Mouse (Mus musculus): ENCODE results near the gene Nelfa.
A peak's percentile ranks its signal among the peaks of the same experiment; 100 is the strongest.
"Not testable (repeated sequence)": the region's sequence is repeated elsewhere in the genome, so short reads cannot be mapped to it uniquely, and the experiment has no call there.

The Nelfa gene

DNA sequence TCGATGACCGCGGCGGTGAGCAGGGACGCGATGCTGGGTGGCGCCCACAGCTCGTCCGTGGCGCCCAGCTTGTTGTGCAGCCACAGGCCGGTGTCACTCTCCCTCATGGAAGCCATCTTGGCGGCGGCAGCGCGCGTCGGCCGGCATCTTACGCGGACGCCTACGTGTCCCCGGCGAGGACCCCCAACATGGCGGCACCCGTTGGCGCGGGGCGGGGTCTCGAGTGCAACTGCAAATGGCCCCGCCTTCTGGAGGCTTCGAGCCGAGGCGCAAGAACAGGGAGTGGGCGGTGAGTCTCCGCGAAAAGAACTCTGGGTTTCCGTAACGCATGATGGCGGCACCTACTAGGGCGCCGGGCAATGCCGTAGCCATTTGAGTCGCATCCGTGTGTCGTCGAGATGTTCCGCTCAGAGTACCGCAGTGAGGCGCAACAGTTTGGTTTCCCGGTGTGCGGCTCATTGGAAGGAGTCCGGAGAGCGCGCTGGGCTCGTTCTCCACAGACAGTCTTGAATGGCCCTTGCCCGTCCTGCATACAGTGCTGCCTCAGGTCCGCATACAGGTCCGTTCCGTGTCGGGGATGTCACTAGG, at the start of gene Nelfa:
TSS of gene Nelfa (minus strand) at position 294 of the 588 bp plus-strand sequence.
- peak; percentile 99 for DNase-seq

DNA sequence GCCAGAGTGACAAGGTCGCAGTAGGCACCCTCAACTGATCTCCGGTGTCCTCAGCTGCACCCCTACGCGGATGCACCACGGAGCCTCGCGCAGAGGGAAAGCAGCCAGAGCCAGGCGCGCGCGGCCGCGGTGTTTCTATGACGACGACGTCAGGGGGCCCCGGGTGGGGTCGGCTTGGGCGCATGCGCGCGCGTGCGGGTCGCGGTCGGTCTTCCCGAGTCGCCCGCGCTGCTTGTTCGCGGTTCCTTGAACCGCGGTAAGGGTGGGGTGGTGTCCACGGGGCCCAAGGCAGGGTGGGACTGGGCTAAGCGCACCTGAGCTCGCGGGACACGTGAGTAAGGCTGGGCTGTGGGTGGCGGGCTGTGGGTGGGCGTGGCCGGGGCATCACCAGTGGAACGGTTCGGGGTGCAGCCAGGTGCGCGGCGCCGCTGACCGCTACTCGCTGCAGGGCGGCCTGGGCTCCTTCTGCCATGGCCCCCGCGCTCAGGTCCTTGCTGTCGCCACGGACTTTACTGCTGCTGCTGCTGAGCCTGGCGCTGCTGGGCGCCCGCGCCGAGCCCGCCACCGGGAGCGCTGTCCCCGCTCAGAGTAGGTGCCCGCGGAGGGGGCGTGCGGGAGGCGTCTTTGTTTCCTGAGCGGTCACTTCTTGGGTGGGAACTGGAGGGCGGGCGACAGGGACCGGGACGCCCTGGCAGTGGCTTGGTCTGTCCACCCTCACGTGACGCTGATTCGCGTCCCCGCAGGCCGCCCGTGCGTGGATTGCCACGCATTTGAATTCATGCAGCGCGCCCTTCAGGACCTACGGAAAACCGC, 47.3 kb upstream of the Nelfa start, which contains the start of gene Gm1673:
TSS of gene Gm1673 (plus strand) at position 125 of the 813 bp plus-strand sequence.
- peak; percentile 89 for DNase-seq

DNA sequence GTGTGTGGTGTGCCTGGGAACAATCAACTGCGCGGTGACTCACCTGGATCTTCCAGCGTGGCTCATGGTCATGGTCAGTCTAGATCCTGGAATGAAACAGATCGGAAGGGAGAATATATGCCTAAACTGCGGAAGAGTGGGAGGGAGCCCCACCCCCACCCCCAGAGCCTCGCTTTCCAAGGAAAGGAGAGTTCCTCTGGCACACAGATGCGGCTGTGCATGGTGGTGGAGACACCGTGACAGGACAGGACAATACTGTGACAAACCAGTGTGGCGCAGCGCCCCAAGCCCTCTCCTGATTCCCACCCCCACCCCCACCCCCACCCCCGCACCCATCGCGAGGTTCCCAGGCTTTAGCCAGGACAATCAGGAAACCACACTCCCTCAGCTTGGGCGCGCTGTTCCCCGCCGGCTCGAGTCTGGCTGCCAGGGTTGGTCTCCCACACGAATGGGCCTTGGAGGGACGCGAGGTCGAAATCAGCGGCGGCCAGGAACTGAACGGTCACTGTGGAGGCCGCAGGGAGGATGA, 46.6 kb upstream of the Nelfa start:
- DNase-seq = no peak

DNA sequence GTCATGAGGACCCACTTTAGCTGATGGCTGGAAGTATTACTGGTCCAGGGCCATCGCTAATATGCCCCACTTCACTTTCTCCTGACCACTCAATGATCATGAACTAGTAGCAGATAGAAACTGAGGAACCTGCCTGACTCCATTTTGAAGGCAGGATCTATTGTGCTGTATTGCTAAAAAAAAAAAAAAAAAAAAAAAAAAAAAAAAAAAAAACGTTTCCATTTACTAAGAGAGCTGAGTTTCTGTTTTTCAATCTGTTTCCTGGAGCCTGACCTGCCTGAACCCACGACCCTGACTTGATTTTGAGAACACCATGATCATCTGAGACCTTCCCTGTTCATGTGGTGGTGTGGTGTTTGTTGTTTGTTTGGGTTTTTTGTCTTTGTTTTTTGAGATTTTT, 40.1 kb upstream of the Nelfa start:
- no peak for DNase-seq

DNA sequence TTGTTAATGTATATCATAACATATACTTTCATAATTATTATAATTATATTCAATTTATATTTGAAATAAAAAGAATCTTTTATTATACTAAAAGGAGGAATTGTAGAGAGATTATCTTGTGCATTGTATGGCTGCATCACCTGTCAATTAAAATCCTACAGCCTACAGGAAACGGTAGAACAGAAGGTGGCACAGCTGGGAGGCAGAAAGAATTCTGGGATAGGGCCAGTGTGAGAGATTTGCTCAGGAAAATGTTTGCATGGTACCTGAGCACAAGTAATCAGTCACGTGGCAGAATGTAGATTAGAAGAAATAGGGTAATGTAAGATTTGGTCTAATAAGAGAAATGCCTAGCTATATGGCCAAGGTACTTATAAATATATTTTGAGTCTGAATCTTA, 38.5 kb upstream of the Nelfa start:
- DNase-seq = no peak

DNA sequence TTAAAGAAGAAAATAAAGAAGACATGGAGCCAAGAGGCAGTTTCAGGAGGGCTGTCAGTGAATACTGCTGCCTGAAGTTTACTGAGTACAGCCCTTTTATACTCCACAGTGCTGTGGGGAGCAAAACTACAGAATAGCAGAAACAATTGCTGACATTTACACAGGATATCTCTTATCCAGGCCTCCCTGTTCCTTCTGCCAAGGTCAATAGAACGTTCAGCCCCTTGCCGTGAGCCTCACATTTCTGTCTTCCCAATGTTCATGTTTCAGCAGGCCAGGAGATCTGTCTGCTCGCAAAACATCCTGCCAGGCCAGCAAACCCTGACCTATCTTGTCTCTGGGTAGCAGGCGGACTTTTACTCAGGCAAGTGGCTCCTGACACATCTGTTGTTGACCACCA, 23.2 kb upstream of the Nelfa start:
- DNase-seq = no peak

DNA sequence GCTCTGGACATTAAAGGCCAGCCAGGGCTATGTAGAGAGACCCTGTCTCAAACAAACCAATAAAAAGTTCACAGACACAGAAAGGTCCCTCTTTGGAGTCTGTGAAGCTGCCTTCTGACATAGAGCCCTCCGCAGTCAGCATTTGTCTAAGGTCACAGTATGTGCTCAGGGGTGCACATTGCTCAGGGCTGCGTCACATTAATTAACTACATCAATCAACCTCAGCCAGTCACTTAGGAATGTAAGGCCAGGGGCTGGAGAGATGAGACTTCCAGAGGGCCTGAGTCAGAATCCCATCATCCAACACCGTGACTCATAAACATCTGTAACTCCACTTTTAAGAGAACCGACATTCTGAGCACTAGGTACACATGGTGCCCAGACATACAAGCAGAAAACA, 19.7 kb upstream of the Nelfa start:
- no peak for DNase-seq

DNA sequence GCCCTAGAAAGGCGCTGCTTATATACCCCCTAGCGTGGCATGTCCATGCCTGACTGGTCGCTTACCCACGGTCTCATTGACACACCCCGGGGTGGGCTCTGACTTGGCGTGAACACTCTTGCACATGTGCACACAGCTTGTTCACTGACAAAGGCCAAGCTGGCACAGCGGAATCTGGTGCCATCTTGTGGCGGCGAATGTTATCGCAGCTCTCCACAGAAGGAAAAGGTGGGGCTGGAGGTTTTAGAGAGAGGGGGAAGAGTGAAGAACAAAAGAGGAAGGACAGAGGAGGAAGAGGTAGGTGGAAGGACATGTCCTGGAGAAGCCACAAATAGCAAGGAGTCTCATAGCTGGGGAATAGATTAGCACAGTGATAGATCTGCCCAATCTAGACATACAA, 18.1 kb upstream of the Nelfa start:
- DNase-seq = peak; percentile 76

DNA sequence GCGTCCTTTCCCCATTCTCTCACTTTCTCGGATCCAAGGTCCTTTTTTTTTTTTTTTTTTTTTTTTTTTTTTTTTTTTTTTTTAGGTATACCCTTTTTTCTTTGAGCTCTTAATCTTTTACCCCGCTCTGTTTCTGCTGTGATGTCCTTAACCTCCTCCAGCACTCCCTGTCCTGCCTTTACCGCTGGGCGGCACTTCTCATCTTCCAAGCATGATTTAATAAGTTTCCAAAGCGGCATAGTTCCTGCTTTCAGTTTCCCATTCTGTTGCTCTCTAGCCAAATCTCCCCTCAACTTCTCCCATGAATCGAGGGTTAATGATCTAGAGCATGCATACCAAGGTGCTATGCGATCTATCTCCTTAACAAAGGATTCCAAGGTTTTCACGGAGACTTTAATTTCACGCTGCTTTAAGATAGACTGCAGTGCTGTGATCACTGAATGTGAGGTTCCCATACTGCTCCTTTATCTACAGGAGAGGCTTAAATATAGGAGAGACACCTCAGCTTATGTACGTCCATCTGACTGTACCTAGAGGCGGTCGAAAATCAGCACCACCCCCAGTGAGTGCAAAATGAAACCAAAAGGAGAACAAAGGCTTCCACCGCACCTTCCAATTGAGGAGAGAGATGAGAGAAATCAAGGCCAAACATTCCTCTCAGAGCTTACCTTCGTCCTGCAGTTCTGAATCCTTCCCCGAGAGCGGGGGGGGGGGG, 17.4 kb upstream of the Nelfa start:
- no peak for DNase-seq

DNA sequence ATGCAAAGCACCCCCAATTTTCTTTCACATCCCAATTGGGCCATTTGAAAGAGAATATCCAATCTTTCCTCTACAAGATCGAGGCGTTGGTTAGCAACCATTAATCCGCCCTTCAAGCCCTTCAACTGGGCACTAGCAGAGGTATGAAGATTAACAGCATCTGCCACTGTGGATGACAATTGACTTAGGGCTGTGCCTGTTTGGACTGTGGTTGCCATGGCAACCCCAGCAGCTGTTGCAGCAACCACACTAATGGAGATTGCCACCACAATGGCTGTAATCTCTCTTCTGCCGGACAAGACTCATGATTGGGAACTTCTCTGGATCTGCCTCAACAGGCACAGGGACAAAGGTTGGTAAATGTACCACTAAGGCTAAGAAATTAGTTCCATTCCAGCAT, 12.1 kb upstream of the Nelfa start:
- DNase-seq = no peak

DNA sequence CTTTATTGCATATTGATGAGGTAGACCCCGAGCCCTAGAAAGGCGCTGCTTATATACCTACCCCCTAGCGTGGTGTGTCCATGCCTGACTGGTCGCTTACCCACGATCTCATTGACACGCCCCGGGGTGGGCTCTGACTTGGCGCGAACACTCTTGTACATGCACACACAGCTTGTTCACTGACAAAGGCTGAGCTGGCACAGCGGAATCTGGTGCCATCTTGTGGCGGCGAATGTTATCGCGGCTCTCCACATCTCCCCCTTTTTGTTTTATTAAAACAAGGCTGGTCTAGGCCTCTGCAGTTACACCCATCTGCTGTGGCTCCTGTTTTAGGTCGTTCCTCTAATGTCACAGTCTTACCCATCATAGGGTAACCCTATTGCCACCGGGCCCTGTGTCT, 10.8 kb upstream of the Nelfa start:
- DNase-seq = not testable (repeated sequence)

DNA sequence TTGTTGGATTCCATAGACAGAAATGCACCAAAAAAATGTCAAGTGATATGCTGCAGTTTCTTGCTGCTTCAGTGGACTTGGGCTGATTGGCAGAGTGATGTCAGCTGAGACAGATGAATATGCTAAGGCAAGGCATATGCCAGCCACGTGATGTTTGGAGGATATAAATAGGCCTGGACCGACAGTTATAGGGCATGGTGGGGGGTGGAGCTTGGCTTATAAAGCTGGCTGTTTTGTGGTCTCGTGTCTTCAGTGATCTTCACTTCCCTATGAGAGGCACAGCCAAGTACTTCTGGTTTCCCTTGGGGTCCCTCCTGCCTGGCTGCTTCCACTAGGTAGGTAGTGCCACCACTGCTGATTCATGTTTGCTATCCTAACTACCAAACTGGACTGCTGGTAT, 2.2 kb upstream of the Nelfa start:
- peak; percentile 59 for DNase-seq

DNA sequence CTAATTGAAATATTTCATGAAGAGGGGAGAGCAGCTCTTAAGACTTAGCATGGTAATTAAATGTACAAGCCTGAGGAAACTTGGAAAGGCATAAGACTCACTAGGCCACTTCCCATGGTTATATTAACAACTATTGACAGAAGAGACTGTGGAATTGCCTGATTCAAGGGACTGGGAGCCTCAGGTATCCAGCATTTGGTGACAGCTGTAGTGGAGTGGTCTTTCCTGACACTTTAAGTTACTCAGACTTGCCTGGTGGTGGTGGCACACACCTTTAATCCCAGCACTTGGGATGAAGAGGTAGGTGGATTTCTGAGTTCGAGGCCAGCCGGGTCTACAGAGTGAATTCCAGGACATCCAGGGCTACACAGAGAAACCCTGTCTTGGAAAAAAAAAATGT, 1.0 kb upstream of the Nelfa start:
- no peak for DNase-seq

DNA sequence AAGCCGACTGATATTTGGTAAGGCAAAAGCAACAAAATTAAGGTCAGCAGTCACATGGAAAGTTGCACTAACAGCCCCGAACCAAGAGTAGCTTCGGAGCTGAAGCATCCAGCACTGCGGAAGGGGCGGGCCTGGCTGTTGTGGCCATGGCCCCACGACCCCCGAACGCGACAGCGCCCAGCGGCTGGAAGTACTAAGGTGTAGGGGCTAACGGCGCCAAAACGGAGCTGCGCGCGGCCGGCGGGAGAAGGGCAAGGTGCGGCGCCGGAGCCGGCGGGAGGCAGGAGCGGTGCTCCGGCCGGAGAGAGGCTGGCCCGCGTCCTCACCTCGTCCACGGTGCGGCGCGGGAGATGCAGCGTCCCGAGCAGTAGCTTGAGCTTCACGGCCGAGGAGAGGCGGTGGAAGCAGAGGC, 507 bp downstream of the Nelfa start:
- no peak for DNase-seq

DNA sequence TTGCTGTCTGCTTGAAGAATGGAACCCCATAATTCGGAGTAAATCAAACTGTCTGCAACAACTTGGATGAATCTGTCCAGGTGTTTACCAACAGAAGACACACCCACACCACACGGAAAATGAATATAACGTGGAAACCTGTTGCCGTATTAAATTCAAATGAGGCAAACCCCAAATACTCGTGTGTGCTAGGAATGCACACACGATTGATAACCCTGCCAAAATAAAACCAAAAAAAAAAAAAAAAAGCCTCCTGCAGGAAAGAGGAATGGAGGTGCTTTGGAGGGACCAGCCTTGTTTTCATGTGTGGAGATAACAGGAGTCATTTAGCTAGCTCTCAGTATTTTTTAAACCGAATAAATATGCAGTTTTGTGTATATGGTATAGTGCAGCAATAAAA, 1.3 kb downstream of the Nelfa start:
- no peak for DNase-seq

DNA sequence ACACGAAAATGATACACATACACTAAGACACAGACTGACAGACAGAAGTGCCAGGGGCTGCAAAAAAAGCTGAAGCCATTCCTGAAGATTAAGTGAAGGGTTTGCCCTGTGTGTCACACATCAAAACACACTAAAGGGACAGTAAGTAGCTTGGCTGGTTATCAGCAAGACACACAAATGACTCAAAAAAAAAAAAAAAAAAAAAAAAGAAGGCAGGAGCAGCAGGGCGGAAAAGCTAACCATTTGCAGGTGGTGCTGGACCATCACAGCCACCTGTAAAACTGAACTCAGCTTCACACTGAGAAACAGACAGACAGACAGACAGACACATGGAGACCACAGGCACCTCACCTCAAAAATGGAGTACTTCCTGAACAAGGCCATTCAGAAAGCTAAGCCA, 2.1 kb downstream of the Nelfa start:
- no peak for DNase-seq

DNA sequence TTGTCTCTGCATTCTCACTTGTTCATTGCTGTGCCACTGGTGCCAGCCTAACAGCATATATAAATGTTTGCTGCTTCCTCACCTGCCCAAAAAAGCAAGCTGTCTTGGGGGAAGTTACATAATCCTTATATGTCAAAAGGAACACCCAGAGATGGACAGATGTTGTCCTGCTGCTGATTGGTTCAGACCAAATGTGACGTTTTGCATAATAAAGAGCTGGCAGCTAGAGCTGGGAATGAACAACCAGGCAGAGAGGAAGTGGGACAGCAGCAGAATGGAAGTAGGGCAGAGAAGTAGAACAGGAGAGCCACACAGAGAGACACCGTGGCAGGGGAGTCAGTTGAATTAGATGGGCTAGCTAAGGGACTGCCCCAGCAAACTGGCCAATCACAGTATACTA, 3.8 kb downstream of the Nelfa start:
- DNase-seq = no peak

DNA sequence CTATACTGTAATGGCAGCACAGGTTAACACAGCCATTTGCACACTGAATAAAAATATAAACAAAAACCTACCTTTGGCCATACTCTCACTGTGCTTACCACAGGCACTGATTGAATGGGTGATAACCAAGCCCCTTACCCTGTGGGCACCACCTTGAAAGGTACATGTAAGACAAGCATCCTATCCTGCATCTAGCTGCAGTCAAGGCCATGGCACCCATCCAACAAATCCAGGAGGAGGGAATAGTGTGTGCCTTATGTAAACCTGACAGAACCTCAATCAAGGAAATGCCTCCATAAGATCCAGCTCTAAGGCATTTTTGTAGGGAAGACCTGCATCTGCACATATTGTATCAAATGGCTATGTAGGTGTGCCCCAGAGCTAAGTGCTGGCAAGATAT, 10.0 kb downstream of the Nelfa start:
- no peak for DNase-seq

DNA sequence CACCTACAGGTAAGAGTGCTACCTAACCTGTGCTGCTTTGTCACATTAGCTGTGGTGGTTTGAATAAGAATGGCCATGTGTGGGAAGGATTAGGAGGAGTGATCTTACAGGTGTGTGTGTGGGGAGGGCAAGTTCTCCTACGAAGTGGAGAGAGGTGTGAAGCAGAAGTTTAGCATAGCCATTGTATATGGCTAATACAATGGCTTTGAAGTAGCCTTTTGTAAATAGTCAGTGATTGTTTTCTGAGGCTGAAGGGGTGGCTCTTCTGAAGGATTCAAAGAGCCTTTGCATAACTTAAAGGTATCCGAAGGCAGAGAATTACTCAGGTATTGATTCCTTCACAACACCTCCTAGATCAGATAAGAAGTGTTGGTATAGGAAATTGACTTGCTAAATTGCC, 13.6 kb downstream of the Nelfa start:
- DNase-seq = no peak

DNA sequence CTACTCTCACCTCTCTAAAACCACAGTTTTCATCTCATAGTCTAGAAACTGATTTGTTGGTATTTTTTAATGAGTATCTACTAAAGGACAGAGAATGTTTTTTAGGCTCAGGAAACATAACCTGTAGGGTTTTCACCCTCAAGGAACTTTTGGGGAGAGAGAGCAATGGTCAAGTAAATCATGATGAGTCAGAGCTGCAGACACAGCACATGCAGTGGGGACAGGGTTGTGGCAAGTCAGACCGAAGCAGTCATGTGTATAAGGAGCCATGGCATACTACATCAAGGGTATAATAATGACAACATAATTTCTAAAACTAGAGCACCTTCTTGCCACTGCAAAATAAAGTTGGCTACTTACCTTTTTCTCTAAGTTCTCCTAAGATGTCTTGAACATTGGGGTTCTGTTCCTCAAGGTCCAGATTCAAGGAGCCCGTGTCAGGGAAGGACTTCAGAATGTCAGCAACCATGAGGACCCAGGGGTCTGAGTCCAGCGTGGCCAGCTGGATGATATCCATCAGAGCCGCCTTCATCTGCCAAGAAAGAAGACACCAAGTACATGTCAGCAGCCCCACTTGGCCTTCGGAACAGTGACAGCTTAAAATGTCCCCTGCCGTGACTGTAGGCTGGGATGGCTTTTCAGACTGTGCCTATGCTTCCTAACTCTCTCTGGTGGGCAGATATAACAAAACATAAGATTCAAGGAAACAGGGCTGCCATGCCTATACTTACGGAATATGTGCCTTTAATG, 14.6 kb downstream of the Nelfa start:
- no peak for DNase-seq

DNA sequence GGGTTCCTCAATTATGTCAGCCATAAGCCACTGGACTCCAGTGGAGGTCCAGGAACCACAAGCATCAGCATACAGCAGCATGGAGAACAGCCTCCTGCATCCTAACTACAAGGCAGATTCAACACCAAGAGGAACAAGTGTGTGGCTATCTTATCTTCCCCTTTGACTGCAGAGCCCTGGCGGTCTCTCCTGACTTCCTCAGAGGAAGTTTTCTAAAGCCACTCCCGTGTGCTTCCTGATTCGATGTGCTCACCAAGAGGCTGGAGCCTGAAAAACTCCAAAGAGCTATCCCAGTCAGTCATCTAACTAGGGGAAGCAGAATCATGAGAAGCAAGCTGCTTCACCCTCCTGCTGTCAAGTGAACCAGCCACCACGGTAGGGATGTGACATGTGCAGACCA, 15.3 kb downstream of the Nelfa start:
- no peak for DNase-seq

DNA sequence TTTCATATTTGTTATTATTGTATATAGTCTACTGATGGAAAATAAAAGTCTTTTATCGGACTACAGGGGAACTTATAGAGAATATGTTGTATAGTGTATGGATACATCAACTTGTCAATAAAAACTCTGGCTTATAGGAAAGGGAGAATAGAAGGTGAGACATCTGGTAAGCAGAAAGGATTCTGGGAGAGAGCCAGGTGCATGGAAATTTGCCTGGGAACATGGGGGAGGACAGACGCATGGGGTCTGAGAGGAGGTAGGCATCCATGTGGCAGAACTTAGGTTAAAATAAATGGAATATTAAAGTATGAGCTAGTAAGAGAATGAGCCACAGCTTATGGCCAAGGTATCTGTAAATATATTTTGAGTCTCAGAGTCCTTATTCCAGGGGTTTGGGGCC, 16.2 kb downstream of the Nelfa start:
- no peak for DNase-seq

DNA sequence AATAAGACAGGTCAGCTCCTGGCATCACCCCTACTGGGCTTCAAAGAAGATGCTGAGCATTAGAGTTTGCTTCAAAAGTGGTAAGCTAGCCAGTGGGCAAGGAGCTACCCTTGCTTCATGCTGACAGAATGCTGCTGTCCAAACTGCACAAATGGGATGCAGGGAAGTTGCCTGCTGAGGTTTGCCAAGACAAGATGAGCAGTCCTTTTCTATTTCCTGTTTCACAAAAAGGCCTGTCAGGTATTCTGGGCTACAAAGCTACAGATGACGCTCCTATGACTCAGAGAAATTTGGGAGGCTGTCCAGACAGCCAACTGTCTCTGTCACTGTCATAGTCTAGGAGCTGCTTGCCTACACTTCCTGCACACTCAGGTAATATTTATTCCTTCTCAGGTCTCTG, 16.7 kb downstream of the Nelfa start:
- peak; percentile 34 for DNase-seq
